Mouse (Mus musculus): ENCODE data around the gene Ppat. TPM values are rescaled to one million over a fixed set of nuclear protein-coding genes. Genes with fewer than 3 reads are reported as not detected.
A peak's percentile ranks its signal among the peaks of the same experiment; 100 is the strongest.

Ppat gene
- total RNA-seq, 1 experiment, result 90.3 TPM

GRCm38 (mm10) chr5:76959587-76959986 is 8.2 kb upstream of the Ppat start:
- DNase-seq (ENCODE audit: low read depth, low spot score), result no peak
- no peak overlapping the region for H3K4me3 ChIP-seq (ENCODE audit: insufficient read depth in 1 of 2, low read depth in 1 of 2, low read length in 2 of 2, poor library complexity in 1 of 2, severe bottlenecking in 1 of 2)
- H3K4me1 ChIP-seq (ENCODE audit: control insufficient read depth in 2 of 2, insufficient read depth in 2 of 2, low read length in 2 of 2, poor library complexity in 1 of 2), result peaks cover 2 to 5% of the 10 kb centered on the region in 2 experiments; a peak in 2 of 4 replicates
- no peak overlapping the region for H3K27ac ChIP-seq (ENCODE audit: insufficient read depth, low read depth, low read length, poor library complexity, severe bottlenecking)
- no peaks in the 10 kb centered on the region for H3K9me3 ChIP-seq (ENCODE audit: control insufficient read depth, insufficient read depth, low read depth, low read length)
- in situ Hi-C loops (cut with MboI; ENCODE audit: low sequenced_read_pairs in 2 of 2, unreplicated experiment in 2 of 2), result no loop called here
- H3K9ac ChIP-seq (ENCODE audit: insufficient read depth, low read depth, low read length, poor library complexity, severe bottlenecking), result no peak overlapping the region
- peaks cover 66% of the 10 kb centered on the region for H3K36me3 ChIP-seq (ENCODE audit: control insufficient read depth, insufficient read depth, low read length, poor library complexity, severe bottlenecking)
- TF ChIP-seq MAFK (IDR thresholded peaks at IDR 0.05; ENCODE audit: insufficient read depth, low read depth, low read length) (no peak), ZNF384 (IDR thresholded peaks at IDR 0.05; ENCODE audit: low read depth, low read length) (no peak), HCFC1 (IDR thresholded peaks at IDR 0.05; ENCODE audit: borderline replicate concordance, insufficient read depth, low read length) (no peak), ZC3H11A (IDR thresholded peaks at IDR 0.05; ENCODE audit: borderline replicate concordance, low read depth, low read length) (no peak), CHD2 (IDR thresholded peaks at IDR 0.05; ENCODE audit: low read depth, low read length) (no peak)

GRCm38 (mm10) chr5:76957954-76958353 is 6.6 kb upstream of the Ppat start:
- in situ Hi-C loops (cut with MboI; ENCODE audit: low sequenced_read_pairs in 2 of 2, unreplicated experiment in 2 of 2), result no loop called here

GRCm38 (mm10) chr5:76955474-76955873 is 4.1 kb upstream of the Ppat start:
- Histone ChIP-seq H3K27ac (ENCODE audit: insufficient read depth, low read depth, low read length, poor library complexity, severe bottlenecking) (peak overlapping the region; percentile 24; the same call in 1 of the 2 replicates), H3K9ac (ENCODE audit: insufficient read depth, low read depth, low read length, poor library complexity, severe bottlenecking) (peak overlapping the region; percentile 55; the same call in 1 of the 2 replicates), H3K4me3 (ENCODE audit: insufficient read depth in 1 of 2, low read depth in 1 of 2, low read length in 2 of 2, poor library complexity in 1 of 2, severe bottlenecking in 1 of 2) (peak overlapping the region in 1 of 2 experiments; percentile 2; a peak in 1 of 4 replicates), H3K4me1 (ENCODE audit: control insufficient read depth in 2 of 2, insufficient read depth in 2 of 2, low read length in 2 of 2, poor library complexity in 1 of 2) (peaks cover 3 to 9% of the 10 kb centered on the region in 2 experiments; a peak in 2 of 4 replicates), H3K9me3 (ENCODE audit: control insufficient read depth, insufficient read depth, low read depth, low read length) (no peaks in the 10 kb centered on the region), H3K36me3 (ENCODE audit: control insufficient read depth, insufficient read depth, low read length, poor library complexity, severe bottlenecking) (peaks cover 44% of the 10 kb centered on the region)
- no peak for TF ChIP-seq ZC3H11A (IDR thresholded peaks at IDR 0.05; ENCODE audit: borderline replicate concordance, low read depth, low read length)
- no peak for TF ChIP-seq ZNF384 (IDR thresholded peaks at IDR 0.05; ENCODE audit: low read depth, low read length)
- TF ChIP-seq HCFC1 (IDR thresholded peaks at IDR 0.05; ENCODE audit: borderline replicate concordance, insufficient read depth, low read length), result no peak
- TF ChIP-seq MAFK (IDR thresholded peaks at IDR 0.05; ENCODE audit: insufficient read depth, low read depth, low read length), result no peak
- TF ChIP-seq CHD2 (IDR thresholded peaks at IDR 0.05; ENCODE audit: low read depth, low read length), result no peak
- in situ Hi-C loops (cut with MboI; ENCODE audit: low sequenced_read_pairs in 2 of 2, unreplicated experiment in 2 of 2), result no loop called here
- no peak for DNase-seq (ENCODE audit: low read depth, low spot score)

More at GRCm38 (mm10) chr5:76957954-76958353, 6.6 kb upstream of the Ppat start:
- Histone ChIP-seq H3K27ac (ENCODE audit: insufficient read depth, low read depth, low read length, poor library complexity, severe bottlenecking) (no peak overlapping the region), H3K9ac (ENCODE audit: insufficient read depth, low read depth, low read length, poor library complexity, severe bottlenecking) (no peak overlapping the region; the same call in 1 of the 2 replicates), H3K4me3 (ENCODE audit: insufficient read depth in 1 of 2, low read depth in 1 of 2, low read length in 2 of 2, poor library complexity in 1 of 2, severe bottlenecking in 1 of 2) (no peak overlapping the region), H3K36me3 (ENCODE audit: control insufficient read depth, insufficient read depth, low read length, poor library complexity, severe bottlenecking) (peaks cover 60% of the 10 kb centered on the region), H3K4me1 (ENCODE audit: control insufficient read depth in 2 of 2, insufficient read depth in 2 of 2, low read length in 2 of 2, poor library complexity in 1 of 2) (peaks cover 3 to 9% of the 10 kb centered on the region in 2 experiments; a peak in 2 of 4 replicates), H3K9me3 (ENCODE audit: control insufficient read depth, insufficient read depth, low read depth, low read length) (no peaks in the 10 kb centered on the region)
- no peak for TF ChIP-seq CHD2 (IDR thresholded peaks at IDR 0.05; ENCODE audit: low read depth, low read length)
- TF ChIP-seq MAFK (IDR thresholded peaks at IDR 0.05; ENCODE audit: insufficient read depth, low read depth, low read length), result no peak
- no peak for TF ChIP-seq ZC3H11A (IDR thresholded peaks at IDR 0.05; ENCODE audit: borderline replicate concordance, low read depth, low read length)
- TF ChIP-seq ZNF384 (IDR thresholded peaks at IDR 0.05; ENCODE audit: low read depth, low read length), result no peak
- no peak for TF ChIP-seq HCFC1 (IDR thresholded peaks at IDR 0.05; ENCODE audit: borderline replicate concordance, insufficient read depth, low read length)
- peak; percentile 49 for DNase-seq (ENCODE audit: low read depth, low spot score)

- Histone ChIP-seq H3K36me3 (ENCODE audit: control insufficient read depth, insufficient read depth, low read length, poor library complexity, severe bottlenecking) (peaks cover 35% of the 10 kb centered on the region), H3K4me3 (ENCODE audit: insufficient read depth in 1 of 2, low read depth in 1 of 2, low read length in 2 of 2, poor library complexity in 1 of 2, severe bottlenecking in 1 of 2) (no peak overlapping the region; a peak in 1 of 4 replicates), H3K9me3 (ENCODE audit: control insufficient read depth, insufficient read depth, low read depth, low read length) (no peaks in the 10 kb centered on the region), H3K4me1 (ENCODE audit: control insufficient read depth in 2 of 2, insufficient read depth in 2 of 2, low read length in 2 of 2, poor library complexity in 1 of 2) (peaks cover 3 to 9% of the 10 kb centered on the region in 2 experiments; a peak in 2 of 4 replicates), H3K9ac (ENCODE audit: insufficient read depth, low read depth, low read length, poor library complexity, severe bottlenecking) (peak overlapping the region; percentile 61; the same call in 1 of the 2 replicates), H3K27ac (ENCODE audit: insufficient read depth, low read depth, low read length, poor library complexity, severe bottlenecking) (no peak overlapping the region)
- TF ChIP-seq MAFK (IDR thresholded peaks at IDR 0.05; ENCODE audit: insufficient read depth, low read depth, low read length) (no peak), CHD2 (IDR thresholded peaks at IDR 0.05; ENCODE audit: low read depth, low read length) (no peak), ZC3H11A (IDR thresholded peaks at IDR 0.05; ENCODE audit: borderline replicate concordance, low read depth, low read length) (no peak), ZNF384 (IDR thresholded peaks at IDR 0.05; ENCODE audit: low read depth, low read length) (no peak), HCFC1 (IDR thresholded peaks at IDR 0.05; ENCODE audit: borderline replicate concordance, insufficient read depth, low read length) (no peak)
- in situ Hi-C loops (cut with MboI; ENCODE audit: low sequenced_read_pairs in 2 of 2, unreplicated experiment in 2 of 2), result no loop called here
- no peak for DNase-seq (ENCODE audit: low read depth, low spot score)
Measured at GRCm38 (mm10) chr5:76954271-76954900, 3.0 kb upstream of the Ppat start.
